Mouse (Mus musculus): ENCODE measurements at regions not wholly inside any gene's neighbourhood (a gene's known extent, or its start where the extent isn't known, plus 50 kb on each side); places are given as distances from the start of the nearest gene placed in this dataset.

GRCm38 (mm10) chr8:127745221-127745620 lies 613.2 kb upstream of the Nrp1 start:
- TF ChIP-seq CTCF (IDR thresholded peaks at IDR 0.05; ENCODE audit: extremely low read depth, insufficient read depth, insufficient read length, insufficient replicate concordance) (no peak), POLR2A (IDR thresholded peaks at IDR 0.05; ENCODE audit: low read depth, low read length) (no peak)
